Mouse (Mus musculus): ENCODE measurements around the gene Ssbp3.

The Ssbp3 gene

DNA sequence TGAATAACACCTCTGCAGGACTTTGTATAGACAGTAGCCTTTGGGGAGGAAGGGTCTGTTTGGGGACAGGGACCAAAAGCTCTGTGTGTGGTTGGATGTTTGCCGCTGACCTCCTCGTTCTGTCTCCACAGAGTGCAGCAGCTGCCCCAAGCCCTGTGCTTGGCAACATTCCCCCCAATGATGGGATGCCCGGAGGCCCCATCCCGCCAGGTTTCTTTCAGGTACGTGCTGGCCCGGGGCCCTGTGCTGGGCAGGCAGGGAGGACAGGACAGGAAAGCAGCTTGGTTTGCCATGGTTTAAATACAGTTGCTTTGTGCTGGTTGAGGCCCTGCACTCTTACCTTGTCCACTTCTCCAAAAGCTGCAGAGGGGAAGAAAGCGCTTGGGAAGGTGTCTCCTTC, 99.0 kb downstream of the Ssbp3 start:
- DNase-seq (ENCODE audit: low read depth, low spot score): no peak

DNA sequence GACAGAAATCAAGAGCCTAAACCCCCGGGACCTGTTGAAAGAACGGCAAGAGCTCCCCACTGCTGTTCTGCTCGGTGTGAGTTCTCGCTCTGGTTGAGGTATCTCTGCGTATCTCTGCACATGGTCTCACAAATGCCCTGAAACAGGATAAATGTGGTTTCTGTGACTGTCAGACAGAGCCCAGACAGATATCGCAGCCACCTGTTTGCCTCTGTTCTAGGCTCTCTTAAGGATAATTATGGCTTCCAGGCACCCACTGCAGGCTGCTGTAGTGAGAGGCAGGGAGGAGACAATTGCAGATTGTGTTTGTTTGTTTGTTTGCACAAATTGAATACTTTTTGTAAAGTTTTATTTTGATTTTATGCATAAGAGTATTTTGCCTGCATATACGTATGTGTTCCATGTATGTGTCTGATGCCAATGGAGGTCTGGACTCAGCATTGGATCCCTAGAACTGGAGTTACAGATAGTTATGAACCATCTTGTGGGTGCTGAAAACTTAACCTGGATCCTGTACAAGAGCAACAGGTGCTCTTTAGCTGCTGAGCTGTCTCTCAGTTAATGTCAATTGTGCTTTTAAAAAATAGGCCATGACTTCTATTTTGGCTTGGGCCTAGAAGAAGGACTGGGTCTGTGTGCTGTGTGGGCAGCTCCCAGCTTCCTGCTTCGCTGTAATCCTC, 101.0 kb downstream of the Ssbp3 start:
- no peak for DNase-seq (ENCODE audit: low read depth, low spot score)

DNA sequence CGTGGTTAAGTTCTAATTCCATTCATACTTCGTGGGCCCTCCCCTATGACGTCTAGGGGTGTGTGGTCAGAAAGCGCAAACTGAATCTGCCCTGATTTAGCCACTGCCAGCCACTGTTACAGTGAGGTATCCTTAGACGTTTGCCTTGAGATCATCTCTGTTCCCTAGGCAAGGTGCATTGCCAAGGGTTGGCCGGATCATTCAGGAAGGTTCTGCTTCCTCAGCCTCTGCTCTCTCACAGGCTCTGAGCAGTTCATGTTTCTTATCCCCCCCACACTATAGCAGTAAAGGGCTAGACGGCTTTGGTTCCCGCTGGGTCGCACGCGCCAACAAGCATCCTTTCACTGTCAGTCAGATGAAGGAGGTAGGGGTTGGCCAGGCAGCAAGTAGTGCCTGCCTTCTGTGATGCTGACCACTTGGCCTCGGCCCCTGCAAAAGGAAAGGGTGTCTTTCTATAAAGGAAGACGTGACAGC, 101.5 kb downstream of the Ssbp3 start:
- no peak for DNase-seq (ENCODE audit: low read depth, low spot score)

DNA sequence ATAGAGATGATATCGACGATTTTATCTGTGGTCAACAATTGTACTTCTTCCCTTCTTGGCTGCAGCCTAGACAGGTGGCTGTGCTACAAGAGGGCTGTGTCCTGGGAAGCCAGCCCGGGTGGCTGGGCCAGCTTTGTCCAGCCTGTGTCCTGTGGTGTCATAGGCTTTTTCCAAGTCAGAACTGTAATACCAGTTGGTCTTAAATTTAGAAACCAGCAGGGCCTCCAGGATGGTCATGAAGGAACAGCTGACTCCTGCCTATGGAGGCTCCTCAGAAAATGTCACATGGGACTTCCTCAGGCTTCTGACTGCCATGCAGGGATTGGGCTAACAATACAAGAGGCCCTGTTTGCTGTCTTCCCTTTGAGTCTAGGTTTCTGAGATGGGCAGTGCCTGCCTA, 102.1 kb downstream of the Ssbp3 start:
- no peak for DNase-seq (ENCODE audit: low read depth, low spot score)

DNA sequence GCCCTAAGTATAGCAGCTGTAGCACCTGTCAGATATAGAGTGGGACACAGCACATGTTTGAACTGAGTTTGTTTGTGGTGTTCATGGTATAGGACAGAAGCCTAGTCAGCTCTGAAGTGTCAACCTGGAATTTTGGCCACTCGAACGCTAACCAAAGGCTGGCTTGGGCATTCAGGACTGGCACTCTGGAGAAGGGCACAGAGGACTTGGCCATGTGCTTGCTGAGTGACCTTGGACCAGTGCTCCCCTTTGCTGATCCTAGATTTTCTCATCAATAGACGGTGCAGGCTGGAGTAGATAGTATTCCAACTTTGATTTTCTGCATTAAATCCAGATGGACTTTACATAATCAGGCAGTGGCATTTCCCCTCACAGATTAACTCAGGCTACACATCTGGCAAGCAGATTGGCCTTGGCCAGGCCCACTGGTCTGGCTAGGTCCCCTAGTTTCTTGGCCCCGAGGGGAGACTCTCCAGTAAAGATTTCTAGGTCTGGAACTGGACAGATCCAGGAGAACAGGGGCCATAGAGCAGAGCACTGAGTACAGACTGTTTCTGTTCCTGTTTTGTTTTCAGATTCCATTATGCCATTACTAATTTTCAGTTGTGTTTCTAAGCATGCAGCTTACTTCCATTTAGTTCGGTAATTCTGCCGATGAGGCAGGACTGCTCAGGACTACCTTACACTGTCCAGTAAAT, 102.8 kb downstream of the Ssbp3 start:
- DNase-seq (ENCODE audit: low read depth, low spot score): no peak

DNA sequence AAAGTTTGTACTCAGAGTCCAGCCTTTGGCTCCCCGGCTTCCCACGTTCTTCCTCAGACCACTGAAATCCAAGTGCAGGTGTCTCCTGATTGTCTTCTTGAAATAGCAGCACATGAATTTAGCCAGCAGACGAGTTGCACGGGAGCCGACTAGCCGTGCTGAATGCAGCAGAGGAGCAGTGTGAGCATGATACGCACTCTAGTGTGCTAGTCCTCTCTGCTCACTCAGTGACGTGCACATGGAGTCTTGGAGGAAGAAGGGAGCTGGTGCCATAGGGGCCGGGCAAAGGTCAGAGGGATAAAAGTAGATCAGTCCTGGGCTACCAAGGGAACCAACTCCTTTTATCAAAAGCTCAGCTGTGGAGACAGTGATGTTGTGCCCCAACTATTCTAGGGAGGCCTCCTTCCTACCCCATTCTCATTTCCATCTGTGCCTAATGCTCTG, 103.3 kb downstream of the Ssbp3 start:
- DNase-seq (ENCODE audit: low read depth, low spot score): no peak

DNA sequence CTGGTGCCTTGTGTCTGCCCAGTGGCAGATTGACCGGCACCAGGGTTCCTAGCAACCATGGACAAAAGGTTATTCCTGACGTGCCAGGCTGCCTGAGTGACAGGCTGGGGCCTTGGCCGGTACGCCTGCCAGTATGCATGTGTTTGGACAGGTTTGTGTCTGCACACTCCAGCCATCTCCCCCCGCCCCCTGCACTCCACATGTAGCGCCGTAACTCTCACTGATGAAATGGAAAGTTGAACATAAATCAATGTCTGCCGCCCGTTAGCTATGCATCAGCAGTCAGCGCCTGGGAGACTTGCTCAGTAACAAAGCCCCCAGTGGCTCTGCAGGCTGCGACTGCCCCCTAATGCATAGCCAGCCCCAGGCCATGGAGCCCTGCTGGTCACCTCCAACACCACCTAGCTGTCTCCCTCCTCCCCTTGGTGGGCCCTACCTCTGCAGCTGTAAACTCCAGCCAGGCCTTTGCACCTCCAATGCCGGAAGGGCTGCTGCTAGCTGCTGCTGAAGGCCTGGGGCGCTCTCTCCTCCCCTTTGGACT, 105.5 kb downstream of the Ssbp3 start:
- no peak for DNase-seq (ENCODE audit: low read depth, low spot score)

DNA sequence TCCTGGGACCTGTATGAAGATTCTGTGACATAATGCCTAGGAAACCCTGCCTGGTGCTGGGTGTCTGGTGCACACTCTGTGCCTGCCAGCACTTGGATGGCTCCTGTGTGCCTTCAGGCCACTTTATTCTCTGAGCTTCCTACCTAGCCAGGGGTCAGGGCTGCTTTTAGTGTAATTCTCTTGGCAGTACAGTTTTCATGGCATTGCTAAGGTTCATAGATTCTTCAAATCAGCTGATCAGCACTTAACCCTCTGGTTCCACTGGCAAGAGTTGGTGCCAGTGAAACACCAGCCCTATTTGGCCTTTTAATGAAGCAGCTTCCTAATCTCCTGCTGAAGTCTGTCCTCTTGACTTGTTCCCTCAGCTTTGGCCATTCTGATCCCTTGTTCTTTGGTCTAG, 106.8 kb downstream of the Ssbp3 start:
- no peak for DNase-seq (ENCODE audit: low read depth, low spot score)

DNA sequence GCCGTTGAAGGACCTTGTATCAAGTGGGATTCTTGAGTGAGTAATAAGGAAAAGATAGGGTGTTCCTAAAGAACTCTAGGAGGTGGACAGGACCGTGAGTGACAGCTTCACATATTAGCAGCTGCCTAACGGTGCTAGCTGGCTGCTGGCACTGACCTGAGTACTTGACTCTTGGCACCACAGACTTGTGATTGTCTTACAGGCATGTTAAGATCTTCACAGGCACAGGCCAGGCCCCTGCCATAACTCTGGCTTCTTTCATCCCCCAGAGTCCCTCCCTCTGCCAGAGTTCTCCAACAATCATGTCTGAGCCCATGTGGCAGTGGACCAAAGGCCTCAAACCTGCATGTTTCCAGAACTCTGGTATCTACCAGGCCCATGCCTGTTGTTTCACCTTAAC, 108.0 kb downstream of the Ssbp3 start:
- no peak for DNase-seq (ENCODE audit: low read depth, low spot score)

DNA sequence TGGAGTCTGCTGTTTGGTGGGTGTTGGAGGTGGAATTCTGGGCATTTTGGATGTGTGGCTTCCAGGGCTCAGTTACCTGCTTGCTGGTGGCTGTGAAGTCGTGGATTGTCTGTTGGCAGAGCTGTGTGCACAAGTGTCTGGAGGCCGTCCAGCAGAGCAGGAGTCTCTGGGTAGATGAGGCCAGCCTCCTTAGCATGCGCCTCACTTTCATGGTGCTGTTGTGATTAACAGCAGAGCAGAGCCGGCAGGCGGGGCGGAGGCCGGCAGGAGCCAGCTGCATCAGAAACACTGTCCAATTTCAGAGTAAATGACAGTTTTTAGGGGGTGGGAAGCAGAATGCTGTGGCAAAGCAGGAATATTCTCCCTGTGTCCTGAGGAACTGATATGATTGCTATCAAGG, 108.5 kb downstream of the Ssbp3 start:
- DNase-seq (ENCODE audit: low read depth, low spot score): no peak

DNA sequence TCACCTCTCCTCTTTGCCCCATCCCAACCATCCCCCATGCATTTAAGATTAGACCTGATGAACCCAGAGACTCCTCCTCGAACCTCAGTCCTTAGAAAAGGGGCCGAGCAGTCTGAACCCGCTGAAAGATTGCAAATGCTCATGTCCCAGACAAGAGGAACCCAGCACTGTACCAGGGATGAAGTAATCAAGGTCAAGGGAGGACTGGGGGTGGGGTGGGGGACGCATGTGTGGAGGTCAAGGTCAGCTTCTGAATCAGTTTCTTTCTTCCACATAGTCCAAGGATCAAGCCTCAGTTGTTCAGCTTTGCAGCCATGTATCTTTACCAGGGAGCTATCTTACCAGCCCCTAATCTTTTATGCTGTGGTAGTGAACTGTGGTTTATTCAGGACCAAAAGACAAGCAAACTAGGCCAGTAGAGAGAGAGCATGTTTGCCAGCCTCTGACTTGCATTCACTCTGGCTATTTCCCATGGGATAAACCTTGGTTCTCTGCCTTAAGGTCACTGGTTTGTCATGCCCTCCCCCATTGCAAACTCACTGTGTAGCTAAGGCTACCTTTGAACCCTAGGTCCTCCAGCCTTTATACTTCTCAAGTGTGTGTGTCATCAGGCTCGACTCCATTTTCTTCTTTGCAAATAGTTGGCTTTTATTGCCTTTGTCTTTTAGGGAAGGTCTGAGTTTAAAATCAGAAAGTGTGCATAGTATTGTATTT, 109.9 kb downstream of the Ssbp3 start:
- DNase-seq (ENCODE audit: low read depth, low spot score): no peak

DNA sequence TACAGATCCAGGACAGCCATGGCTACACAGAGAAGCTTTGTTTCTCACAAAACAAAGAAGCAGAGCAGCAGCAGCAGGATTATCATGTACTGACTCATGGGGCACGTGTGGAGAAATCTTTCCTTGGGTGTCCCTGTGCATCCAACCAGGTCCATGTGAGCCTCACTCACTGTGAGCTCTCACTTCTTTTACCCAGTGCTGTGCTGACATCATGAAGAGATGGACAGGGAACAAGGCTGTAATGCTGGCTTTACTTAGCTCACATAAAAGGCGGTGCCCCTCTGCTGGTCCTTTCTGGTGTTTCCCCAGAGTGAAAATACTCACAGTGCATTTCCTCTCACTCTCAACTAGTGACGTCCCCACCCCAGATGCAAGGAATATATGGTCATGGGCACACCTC, 111.0 kb downstream of the Ssbp3 start:
- no peak for DNase-seq (ENCODE audit: low read depth, low spot score)

DNA sequence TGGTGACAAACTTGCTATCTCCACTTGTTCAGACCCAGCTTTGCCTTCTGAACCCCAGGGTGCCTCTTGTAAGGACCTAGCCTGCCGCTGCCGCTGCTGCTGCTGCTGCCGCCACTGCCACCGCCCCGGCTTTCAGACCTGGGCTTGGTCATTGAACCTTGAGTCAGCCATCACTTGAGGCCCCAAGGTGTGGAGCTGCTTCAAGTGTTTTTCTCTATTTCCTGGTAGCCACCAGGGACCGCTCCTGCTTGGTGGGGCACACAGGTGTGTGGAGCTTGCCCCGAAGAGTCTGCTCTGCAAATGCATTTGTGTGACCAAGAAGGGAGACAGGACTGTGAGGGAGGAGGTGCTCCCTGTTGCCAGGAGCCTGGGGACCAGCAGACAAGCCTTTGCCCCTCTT, 114.4 kb downstream of the Ssbp3 start:
- DNase-seq (ENCODE audit: low read depth, low spot score): no peak

DNA sequence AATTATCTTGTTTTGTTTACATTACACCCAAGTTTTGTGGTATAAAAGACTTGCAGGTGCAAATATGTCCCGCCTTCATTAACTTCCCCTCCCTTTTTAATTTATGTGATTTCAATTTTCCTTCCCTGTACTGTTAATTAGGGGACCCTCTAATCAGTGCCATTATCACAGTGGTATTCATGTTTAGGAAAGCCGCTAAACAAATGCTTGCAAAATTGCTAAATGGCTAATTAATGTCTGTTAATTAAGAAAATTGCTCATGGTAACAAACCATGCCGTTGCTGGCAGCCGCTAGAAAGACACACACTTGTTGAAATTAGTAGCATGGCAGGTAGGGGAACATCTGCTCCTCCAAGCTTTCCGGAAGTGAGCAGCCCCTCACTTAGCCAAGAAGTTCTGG, 114.9 kb downstream of the Ssbp3 start:
- DNase-seq (ENCODE audit: low read depth, low spot score): no peak

DNA sequence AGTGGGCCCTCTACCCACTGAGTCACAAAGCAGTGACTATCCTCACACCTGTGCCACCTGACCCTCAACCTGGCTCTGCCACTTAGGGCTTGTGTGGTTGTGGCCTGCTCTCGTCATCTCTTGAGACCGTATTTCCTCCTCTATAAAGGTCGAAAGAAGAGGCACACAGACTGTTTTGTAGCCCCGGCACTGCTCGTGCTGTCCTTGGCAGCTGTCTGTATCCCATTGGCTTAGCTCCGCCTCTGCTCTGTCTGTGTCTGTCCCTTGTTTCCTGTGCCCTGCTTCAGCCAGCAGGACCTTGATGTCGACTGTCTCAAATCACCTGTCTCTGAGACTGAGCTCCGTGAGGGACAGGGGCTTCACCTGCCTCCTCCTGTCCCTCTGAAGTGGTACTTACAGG, 116.0 kb downstream of the Ssbp3 start:
- no peak for DNase-seq (ENCODE audit: low read depth, low spot score)

DNA sequence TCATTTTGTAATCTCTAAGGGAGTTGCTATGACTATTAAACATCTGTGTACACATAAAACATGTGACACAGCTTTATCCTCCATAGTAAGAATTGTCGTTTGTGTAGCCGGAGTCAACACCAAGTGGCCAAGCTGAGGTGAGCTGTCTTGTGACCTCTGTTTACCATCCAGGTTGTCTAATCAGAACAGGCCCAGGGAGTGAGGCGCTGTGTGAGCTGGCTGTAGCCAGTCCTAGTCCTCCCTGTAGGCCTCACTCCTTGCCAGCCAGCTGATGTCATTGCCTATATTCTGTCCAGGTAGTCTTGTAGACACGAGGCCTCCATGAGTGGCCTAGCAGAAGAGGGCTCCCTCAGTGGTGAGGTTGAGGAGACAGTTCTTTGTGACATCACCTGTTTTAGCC, 125.2 kb downstream of the Ssbp3 start:
- DNase-seq (ENCODE audit: low read depth, low spot score): no peak

DNA sequence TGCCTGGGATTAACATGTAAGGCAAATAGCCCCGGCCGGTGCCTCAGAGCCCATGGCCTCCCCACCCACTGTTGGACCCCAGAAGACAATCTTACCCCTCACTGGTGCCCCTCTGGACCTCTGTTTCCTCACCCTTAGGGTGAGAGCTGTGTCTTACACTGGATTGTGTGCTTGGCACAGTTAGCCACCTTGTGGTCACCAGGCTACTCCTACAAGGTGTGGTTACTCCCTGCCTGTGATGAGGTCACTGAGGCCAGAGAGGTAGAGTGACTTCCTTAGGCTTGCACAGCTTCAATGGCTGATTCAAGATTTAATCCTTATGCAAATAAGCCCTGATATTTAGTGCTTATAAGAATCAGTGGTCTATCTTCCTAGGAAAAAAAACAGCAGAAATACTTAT, 126.5 kb downstream of the Ssbp3 start:
- no peak for DNase-seq (ENCODE audit: low read depth, low spot score)

DNA sequence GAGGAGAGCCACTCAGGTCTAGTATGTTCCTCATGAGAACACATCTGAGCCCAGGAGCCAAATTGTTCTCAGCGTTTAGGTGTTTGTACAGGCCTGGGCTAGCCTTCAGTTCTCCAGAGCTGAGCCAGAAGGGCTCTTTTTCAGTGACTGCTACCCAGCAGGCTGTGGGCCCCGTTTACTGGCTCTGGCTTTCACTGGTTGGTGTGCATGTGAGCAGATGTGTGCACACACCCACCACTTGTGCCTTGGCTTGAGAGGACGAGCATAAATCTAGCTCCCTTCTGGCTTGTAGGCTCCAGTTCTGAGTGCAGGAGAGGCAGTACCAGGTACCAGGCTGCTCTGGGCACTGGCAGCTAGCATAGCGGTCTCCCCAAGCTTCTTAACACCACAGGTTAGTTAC, 127.8 kb downstream of the Ssbp3 start:
- no peak for DNase-seq (ENCODE audit: low read depth, low spot score)

DNA sequence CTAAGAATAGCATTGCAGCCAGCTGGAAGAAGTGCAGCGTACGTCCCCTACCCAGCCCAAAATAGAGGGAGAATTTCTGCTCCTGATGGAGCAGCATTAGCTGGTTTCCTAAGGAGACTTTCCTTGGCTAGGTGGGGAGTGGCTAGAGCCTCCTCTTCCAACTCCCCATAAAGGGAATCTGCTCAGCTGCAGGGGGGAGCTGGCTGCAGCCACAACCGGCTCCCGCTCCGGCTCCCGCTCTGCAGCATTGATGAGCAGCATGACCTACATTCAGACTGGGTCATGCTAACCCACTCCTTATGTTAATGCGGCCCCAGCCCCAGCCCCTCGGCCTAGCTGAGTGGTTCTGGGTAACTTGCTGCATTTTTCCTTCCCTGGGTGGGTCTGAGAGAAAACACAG, 128.8 kb downstream of the Ssbp3 start:
- no peak for DNase-seq (ENCODE audit: low read depth, low spot score)

DNA sequence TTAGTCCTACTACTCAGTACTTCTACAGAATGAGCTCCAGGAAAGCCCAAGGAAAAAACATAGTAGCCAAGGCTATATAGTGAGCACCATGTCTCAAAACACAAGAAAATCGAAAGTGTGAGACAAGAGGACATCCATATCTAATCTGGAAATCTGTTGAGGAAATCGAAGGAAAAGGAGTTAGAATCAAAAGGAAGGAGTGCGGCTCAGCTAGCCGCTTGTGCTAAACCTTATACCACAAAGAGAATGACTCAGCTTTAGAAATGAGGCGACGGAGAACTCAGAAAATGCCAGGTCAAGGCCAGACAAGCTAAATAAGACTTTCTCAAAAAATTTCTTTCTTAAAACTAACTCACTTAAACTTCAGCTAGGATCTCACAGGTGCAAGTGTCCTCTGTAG, 131.8 kb downstream of the Ssbp3 start:
- DNase-seq (ENCODE audit: low read depth, low spot score): no peak

DNA sequence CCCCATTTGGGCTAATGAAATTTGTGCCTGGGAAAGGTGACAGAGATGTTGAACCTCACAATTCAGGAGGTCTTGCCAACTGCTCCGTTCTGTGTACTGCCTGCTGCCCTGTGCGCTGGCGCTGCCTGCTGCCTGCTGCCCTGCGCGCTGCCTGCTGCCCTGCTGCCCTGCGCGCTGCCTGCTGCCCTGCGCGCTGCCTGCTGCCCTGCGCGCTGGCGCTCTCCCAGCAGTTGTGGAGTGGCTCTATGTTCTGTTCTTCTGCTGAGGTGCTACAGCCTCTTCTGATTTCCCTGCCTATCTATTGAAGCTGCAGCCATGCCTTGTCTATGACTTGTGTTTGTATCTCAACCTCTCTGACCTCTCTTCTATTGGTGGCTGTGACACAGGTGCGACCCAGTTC, 134.7 kb downstream of the Ssbp3 start:
- no peak for DNase-seq (ENCODE audit: low read depth, low spot score)

DNA sequence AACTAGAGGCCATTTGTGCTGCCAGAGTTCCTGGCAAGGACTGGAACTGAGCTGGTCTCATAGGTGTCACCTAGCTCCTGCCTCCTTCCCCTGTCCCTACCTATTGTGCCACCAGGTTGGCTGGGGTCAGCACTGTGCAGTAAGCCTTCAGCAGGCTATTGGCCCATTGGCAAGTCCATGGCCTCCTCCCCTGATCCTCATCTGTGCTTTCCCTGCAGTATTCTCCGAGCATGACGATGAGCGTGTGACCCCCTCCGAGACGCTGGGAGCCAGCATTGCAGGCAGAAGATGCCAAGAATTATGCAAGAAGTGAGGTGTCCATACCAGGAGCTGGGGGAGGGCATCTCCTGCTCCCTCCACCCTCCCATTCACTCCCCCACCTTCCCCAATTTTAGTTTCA, 137.3 kb downstream of the Ssbp3 start:
- DNase-seq (ENCODE audit: low read depth, low spot score): no peak

All from CD4-positive, CD25-positive, alpha-beta regulatory T cell, adult 2 months (primary cell).